Mouse (Mus musculus) fibroblast of lung, adult 2 months (primary cell): ENCODE measurements at regions not wholly inside any gene's neighbourhood (a gene's known extent, or its start where the extent isn't known, plus 50 kb on each side); places are given as distances from the start of the nearest gene placed in this dataset.

Experiments
- DNase-seq: peaks from one replicate; pipeline ENCODE4 v3.0.0-alpha.2; 2011; ENCODE audit warnings: low read depth

DNA sequence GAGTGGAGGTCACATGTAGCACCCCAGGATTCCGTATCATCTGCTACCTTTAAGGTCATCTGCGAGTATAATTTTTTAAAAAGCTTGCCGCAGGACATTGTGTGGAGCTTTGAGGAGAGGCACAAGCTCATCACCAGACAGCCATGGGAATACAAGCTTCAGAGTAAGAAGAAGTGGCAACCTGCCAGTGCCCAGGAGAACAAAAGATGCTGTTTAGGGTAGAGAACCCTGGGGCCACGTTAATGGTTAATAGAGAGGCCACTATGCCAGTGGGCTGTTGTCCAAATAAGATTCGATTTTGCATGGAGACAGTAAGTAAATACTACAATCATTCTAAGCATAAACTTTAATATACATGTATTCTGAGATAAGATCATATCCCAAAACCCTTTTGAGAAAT, 450.0 kb upstream of the Nrp1 start:
- DNase-seq, result no peak

DNA sequence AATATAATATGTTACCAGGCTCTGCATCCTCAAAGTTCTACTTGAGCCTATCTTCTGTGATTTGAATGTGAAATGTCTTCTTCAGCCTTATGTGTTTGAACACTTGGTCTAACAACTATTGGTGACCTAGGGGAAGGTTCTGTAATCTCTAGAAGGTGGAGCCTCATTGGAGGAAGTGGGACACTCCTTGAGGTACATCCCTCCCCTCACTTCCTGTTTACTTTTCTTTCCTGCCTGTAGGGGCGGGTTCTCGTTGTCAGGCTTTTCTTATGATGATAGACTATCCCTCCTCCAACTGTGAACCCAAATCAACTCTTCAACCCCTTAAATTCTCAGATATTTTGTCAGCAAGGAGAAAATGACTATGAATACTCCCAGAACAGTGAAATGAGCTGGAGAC, 448.8 kb upstream of the Nrp1 start:
- DNase-seq, result no peak

DNA sequence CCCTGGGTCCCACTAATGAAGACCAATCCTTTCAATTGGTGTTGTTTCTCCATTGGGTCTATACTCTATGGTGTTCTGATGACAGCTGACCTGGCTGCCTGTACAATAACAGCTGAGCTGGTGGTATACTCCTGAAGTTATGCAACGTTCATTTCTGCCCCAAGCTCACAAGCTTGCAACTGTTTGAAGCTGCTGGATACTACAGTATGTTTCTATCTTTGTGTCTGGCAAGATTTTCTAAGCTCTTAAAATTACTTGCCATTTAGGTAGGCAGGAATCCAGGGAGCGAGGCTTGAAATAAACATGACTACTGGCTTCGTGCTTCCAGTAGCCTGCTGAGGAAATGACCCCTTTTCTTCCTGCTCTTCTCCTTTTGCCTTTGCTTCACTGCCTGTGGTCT, 444.3 kb upstream of the Nrp1 start:
- DNase-seq, result no peak

DNA sequence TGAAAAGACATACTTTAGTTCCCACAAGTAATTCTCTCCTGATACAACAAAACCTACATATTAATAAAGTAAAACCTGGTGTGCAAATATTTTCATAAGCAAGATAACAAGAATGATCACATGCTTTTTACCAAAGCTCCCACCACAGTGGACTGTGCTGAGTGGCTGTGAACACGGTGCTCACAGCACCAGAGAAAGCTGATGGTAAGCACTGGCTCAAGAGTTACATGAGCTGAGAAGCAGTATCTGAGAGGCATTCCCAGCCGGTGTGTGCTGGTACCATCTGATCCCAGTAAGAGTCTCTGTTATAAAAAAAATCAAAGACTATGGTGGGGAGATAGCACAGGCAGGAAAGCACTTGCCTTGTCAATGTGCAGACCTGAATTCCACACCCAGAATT, 443.5 kb upstream of the Nrp1 start:
- DNase-seq, result no peak

DNA sequence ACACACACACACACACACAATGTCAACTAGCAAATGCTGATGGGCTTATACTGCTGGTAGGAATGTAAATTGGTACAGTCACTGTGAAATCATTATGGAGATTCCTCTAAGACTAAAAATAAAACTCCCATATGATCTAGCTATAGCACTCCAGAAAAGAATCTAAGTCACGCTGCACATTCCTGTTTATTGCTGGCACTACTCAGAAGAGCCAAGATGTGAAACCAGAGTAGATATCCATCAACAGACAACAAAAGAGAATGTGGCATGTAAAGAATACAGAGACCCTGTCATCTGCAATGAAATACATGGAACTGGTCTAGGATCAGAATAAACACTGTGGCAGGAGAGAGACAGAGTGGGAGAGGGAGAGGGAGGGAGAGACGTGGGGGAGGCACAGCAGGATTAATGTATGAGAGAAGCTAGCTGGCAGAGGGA, 442.8 kb upstream of the Nrp1 start:
- DNase-seq, result no peak

DNA sequence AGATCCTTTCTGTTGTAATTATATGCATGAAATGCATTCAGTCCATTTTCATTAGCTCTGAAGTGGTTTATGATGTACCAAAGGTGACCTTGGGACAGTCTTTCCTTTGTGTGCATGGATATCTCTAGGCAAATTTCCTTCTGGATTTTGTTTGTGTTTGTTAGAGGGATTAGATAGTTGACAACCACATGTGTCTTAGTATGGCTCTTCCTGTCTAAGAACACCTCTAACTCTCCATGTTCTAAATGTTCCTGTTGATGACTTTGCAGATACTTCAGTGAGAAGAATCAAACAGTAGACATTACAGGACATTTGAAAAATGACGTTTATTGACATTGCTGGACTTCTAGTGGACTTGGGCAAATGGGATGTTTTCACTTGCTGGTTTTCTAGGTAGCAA, 436.5 kb upstream of the Nrp1 start:
- no peak for DNase-seq

DNA sequence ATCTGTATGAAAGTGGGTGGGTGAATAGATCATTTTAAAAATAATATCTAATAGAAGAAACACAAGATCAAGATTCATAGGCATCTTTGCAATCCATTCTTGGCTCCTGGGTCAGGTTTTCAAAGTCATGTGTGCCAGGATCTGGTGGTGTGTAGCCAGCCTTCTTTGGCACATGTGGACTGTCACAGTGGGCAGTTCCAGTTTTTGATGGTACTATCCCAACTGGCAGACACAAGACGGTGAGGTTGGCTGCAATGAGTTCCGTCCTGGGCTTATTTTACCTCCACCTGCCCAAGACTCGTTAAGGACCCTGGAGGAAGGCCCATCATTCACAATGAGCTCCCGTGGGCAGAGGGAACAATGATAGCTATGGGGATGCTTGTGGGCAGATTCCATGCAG, 435.1 kb upstream of the Nrp1 start:
- DNase-seq, result no peak

DNA sequence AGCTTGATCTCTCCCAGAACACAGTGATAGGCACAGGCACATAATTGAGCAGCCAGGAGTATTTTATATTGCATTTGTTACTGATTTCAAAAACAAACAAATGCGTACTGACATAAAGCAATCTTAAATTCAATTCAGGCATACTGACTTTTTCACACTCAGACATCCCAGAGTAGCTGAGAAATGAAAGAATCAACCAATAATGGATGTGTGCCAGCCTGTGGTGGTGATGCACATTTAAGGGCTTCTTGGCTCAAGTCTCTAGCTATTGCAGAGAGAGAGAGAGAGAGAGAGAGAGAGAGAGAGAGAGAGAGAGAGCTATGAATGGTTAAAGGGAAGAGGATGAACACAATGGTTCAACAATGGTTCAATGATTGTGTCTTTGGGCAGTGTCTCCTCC, 426.1 kb upstream of the Nrp1 start:
- no peak for DNase-seq

DNA sequence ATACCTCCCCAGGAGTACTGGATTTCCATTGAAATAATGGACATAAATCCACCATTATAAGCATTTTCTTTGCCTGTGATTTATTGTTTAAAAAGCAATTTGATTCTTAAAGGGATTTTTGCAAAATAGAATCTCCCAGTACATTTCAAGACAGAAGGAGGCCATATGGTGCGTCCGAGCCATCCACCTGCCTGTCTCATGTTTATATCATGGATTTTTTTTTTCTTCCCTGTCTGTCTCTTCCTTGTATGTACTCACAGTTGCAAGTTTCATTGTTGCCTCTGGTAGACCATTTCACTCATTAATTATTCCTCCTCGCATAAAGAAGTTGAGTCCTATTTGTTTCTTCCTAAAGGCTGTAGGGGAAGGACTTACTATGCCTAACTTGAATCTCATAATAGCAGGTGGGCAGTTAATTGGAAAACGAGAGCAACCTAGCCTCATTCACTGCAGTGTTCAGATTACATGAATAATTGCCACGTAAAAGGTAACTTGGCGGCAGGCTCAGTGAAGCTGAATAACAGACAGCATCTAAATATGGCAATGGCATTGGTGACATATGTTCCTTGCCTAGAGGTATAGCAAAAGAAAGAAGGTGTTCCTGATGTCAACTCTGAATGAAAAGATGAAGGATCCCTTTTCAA, 421.5 kb upstream of the Nrp1 start:
- no peak for DNase-seq

DNA sequence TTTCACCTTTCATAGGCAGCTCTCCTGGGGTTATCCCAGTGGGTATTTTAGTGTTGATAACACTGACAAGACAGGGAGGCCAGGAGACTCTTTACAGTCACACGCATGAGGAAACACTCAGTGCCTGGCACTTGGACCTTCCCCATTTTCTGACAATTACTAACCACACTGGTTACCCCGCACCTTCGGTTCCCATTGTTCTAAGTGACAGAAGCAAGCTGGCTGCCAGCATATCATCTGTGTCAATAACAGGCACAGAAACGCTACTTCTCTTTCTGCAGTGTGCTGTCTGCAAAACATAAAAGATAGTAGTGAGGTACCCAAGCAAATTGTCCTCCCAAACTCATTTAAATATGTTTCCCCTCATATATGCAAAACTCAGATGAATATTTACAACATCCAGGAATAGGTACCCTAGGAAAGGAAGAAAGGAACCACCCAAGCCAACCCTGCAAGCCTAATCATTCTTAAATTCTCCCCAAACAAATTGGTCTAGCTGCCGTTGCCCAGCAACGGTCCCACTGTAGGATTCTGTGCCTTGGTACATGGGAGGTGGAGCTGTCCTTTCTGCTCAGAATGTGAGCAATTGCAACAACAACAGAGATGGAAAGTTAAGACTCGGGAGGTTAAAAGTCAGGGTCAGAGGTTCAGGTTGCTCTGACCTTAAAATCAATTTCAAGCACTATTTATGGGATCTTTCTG, 419.0 kb upstream of the Nrp1 start:
- no peak for DNase-seq

DNA sequence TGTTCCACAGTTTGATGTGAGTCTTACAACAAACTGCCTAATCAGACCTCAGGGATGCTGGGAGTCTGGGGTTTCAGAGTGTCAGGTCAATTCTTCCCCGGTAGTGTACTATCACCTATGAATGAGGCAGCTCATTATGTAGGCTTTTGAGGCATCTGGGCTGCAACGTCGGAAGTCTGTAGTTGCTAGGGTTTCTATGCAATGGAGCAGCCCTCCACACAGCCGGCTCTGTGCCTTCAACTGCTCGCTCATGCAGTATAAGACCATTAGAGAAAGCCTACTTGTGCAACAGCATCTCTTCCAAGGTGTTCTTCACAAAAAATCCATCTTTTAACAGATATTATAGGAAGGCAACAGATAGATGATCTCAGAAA, 418.4 kb upstream of the Nrp1 start:
- DNase-seq, result no peak

DNA sequence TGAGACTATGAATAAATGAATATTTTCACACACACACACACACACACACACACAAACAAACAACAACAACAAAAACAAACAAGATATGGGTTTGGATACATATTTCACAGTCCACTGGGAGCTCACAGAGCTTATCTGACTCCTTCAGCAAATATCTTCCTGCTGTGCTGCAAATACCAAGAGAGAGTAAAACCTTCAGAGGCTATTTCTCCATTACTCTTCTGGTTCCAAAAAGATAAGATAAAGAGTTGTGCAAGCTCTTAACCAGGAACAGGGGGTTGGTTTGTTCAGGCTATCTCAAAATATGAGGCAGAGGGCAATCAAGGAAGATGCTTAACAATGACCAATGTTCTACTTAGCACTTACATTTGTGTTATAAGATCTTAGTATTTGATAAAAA, 416.1 kb upstream of the Nrp1 start:
- no peak for DNase-seq

DNA sequence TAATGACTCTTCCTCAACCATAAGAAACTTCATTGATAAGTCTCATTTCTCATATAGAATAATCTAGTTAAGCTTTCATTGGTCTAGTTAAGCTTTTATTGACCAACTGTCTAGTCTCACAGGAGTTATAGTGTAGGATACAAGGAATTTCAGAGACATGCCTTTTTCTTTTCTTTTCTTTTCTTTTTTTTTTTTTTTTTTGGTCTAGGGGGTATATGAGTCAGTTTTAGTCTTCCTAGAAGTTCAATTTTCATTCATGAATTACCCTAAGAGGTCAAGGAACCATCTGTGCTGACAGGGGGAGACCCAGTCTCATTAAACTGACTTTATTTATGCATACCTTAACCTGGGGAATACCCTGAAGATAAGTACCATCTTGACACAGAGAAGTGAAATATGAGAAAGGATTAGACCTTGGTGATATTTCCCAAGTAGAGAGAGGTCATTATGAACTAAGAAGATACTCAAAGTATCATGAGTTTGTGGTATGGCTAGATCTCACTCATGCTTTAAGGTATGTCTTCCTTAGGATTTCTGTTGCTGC, 413.4 kb upstream of the Nrp1 start:
- no peak for DNase-seq

DNA sequence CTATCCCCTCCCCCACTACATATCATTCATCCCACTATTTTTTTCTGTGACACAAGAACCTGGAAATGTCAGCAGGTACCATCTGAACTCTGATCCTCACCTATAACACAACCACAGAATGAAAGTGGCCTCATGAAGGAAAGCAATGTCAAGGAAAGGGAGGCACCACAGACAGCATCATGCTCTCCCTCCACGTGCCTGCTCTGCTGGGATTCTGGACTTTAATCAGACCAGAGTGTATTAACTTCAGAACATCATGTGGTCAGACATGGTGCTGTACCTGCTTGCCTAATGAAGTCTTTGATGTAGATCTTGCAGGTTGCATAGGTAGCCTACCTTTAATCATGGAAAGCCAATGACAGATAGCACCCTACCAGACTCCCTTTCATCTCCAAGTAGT, 400.8 kb upstream of the Nrp1 start:
- no peak for DNase-seq

DNA sequence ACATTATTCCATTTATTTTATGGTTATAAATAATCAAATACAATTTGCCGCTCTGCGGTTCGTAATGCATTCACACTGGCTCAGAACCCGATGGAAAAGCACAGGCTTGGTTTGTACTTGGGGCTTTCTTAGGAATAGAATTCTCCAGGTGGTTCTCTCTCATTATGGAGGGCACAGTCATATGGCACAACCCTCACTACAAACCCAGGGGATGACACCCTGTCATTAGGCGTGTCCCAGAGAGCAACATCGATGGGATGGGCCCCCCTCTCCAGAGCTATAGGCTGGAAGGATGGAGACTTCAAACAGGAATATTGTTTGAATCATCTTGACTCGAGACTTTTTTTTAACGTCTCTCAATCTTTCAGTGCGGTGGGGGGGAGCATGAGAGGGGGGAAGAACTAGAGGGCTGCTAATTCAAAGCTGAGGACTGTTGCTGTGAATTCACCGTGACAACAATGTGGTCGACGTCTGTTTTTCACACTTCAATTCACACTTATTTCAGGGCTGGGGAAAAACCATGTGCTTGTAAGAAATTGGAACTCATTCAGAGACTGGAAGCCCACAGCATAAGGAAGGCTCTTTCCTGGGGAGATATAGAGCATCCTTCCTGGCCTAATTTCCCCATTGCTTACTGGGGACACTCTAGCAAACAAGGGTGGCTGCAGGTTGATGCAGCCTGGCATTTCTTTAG, 399.9 kb upstream of the Nrp1 start:
- no peak for DNase-seq

DNA sequence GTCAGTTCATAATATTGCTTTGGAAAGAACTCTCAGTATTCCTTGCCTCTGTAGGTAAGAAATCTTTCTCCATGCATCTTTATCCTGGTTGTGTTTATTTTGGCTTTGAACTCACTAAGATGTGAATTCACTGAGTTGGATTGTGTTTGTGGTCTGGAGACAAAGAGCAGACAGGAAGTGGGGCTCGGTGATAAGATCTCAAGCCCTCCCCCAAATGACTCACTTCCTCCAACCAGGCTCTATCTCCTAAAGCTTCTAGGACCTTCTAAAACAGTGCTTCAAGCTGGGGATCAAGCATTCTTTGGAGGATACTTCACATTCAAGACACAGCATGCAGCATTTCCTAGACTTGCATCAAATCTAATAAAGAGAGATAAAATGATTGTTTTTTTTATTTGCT, 395.5 kb upstream of the Nrp1 start:
- no peak for DNase-seq

DNA sequence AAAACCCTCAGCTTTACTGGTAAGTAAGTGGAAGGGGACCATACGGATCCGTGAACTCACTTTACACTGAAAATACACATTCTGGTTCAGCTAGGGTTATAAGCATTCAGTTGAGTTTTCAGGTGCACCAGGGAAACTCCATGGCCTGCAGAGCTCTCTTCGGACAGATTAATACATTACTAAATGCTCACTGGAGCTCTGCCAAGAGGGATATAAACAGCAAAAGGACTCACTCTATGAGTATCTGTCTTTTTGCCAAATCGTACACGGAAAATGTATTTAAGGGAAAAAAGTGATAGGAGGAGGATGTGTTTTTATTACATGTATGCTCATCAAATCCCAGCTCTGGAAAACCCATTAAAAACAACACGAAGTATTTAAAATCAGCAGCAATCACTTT, 394.8 kb upstream of the Nrp1 start:
- DNase-seq, result no peak

DNA sequence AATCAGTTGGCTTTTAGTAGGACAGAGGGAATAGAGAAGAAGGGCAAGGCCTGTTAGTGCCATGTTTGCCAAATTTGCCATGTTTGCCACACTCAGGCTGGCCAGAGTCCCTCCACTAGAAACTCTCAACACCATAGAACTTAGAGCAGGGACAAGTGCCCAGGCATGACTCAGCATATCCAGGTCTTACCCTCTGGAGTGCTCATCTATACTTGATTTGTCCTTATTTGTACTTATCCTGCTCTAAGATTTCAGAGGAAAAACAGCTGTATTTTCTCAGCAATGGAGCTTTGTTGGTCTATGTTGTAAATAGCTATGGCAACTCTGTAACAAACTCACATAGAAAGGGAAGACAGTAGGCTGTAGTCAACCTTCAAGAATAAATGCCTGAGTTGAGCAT, 393.6 kb upstream of the Nrp1 start:
- DNase-seq, result no peak

DNA sequence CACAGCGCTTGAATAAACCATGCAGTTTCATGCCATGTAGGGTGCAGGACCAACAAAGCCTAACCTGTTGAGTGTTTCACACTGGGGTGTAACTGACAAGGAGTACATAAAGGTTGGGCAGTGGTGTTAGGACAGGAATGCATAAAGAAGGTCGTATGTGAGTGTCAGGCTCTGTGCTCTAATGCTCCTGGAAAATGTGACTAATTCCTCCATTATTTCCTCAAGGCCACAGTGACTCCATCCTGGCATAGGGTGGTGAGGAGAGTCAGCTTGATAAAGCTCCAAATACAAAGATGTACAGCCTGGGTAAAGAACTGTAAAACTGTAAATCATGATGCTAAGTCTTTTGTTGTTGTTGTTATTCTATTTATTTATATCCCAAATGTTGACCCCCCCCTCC, 393.1 kb upstream of the Nrp1 start:
- DNase-seq, result no peak

DNA sequence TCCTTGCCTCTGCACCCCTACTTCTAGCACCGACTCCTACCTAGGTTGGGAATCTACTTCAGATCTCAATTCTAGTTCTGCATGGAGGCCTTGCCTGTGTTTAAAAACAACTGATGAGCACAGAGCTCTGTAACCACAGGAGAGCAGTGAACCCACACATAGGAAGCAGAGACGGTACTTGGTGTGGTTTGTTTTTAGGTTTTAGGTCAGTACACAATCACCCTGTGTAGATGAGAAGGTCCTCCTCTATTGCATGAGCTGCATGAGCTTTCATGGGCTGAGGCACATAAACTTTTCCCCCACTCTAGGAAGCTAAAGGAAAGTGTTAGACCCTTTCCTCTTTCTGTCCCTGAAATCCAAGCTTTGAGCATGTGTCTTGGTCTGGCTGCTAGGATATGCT, 390.4 kb upstream of the Nrp1 start:
- no peak for DNase-seq

DNA sequence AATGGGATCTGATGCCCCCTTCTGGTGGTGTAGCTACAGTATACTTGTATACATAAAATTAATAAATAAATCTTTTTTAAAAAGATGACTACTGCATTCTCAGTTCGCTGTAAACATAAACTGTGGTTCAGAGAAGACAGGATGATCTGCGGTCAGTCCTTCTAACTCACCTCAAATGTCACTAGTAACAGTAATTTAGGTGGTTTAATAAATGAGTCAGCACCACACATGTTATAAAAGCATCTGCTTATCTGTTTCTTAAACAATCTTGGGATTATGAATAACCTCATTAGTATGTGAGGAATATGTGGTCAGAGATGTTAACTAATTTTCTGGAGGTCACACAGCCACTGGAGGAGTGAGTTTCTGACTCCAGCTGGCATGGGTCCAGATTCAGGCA, 385.2 kb upstream of the Nrp1 start:
- no peak for DNase-seq

DNA sequence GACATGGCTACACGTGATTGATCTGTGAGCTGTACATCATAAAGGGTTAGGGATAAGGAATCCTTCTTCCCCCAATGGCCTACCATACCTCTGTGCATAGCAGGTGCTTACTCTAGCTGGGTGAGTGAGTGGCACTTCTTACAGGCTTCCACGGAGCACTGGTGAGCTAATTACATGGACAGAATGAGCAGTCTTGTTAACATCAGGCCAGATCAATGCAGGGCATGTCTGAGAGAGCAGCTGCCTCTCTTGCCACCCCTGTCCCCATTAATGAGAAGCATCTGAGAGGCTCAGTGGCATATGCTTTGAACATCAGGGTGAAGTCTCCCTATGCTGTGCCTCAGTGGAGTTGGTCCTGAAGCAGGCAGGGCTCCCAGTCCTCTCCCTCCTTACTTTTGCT, 380.7 kb upstream of the Nrp1 start:
- DNase-seq, result no peak
